ENCODE assay signal across 10 mouse cellular contexts in genomic region chr16:92544264-92544663, GRCm38 (mm10). TPM values are rescaled to one million over a fixed set of nuclear protein-coding genes. Genes with fewer than 3 reads are reported as not detected.
DNase-seq lines count a peak whose midpoint lies in the region; ATAC-seq and TF ChIP-seq lines count a peak whose summit lies in the region.
"Had no signal": no experiment of that assay in that cellular context is flagged by ENCODE, and none has a peak within 500 bp of the region (broad histone marks: within the 10 kb centered on the region; RNA-seq: fewer than 3 reads in every experiment).

No protein-coding gene starts in this region.

- WGBS in forebrain, embryonic 14.5 days: 39% methylated on average over 1 of the region's 1 CpGs
- 44% methylated on average over 1 of the region's 1 CpGs for WGBS in forebrain, embryonic 10.5 days
- 38% methylated on average over 1 of the region's 1 CpGs for WGBS in liver, postnatal 0 days (ENCODE audit: insufficient replicate concordance)

- ATAC-seq in forebrain, embryonic 14.5 days: no peak
- 0 out of 2 replicates have a peak, but pooled peaks have one; percentile 21 for ATAC-seq in liver, postnatal 0 days

- no peak overlapping the region for H3K9ac ChIP-seq in forebrain, embryonic 14.5 days (ENCODE audit: low read length)
- no peak overlapping the region for H3K9ac ChIP-seq in liver, postnatal 0 days (replicated peaks)
- H3K9ac ChIP-seq: hindbrain, embryonic 15.5 days; neural tube, embryonic 13.5 days had no signal

- no peaks in the 10 kb centered on the region for H3K9me3 ChIP-seq in forebrain, embryonic 14.5 days (replicated peaks; ENCODE audit: control insufficient read depth, low read length)
- no peaks in the 10 kb centered on the region for H3K9me3 ChIP-seq in forebrain, embryonic 10.5 days
- H3K9me3 ChIP-seq in liver, postnatal 0 days (ENCODE audit: low read length): no peaks in the 10 kb centered on the region
- H3K9me3 ChIP-seq: hindbrain, embryonic 15.5 days; neural tube, embryonic 13.5 days had no signal

- H3K27ac ChIP-seq in forebrain, embryonic 14.5 days (ENCODE audit: low read depth, low read length): no peak overlapping the region
- H3K27ac ChIP-seq in forebrain, embryonic 10.5 days: no peak overlapping the region
- no peak overlapping the region for H3K27ac ChIP-seq in liver, postnatal 0 days (ENCODE audit: low read depth)
- H3K27ac ChIP-seq: hindbrain, embryonic 15.5 days; neural tube, embryonic 13.5 days had no signal

- H3K4me3 ChIP-seq in forebrain, embryonic 14.5 days (ENCODE audit: low read depth, low read length): no peak overlapping the region
- no peak overlapping the region for H3K4me3 ChIP-seq in forebrain, embryonic 10.5 days
- no peak overlapping the region for H3K4me3 ChIP-seq in liver, postnatal 0 days (ENCODE audit: low read depth, low read length)
- H3K4me3 ChIP-seq: hindbrain, embryonic 15.5 days; neural tube, embryonic 13.5 days had no signal

- peak; percentile 20 for DNase-seq in forebrain, embryonic 14.5 days (ENCODE audit: low spot score)
- no peak for DNase-seq in forebrain, embryonic 10.5 days (ENCODE audit: extremely low spot score, low spot score)
- peak; percentile 20 for DNase-seq in liver, postnatal 0 days
- DNase-seq in liver: no peak
- DNase-seq in brain, embryonic 14.5 days (ENCODE audit: low read depth): peak; percentile 18
- peak; percentile 28 to 55 for DNase-seq in kidney, postnatal 4 days
- DNase-seq in thymus, postnatal 25 days: peak; percentile 15
- DNase-seq in gastrocnemius, postnatal 4 days (ENCODE audit: low spot score in 2 of 2): no peak

- TF ChIP-seq CTCF in liver, postnatal 0 days (IDR thresholded peaks at IDR 0.05; ENCODE audit: low read depth): peak; percentile 70
- TF ChIP-seq CTCF in brain, embryonic 14.5 days (IDR thresholded peaks at IDR 0.05; ENCODE audit: borderline replicate concordance, extremely low read depth, insufficient read depth, insufficient read length): peak; percentile 65

- H3K27me3 ChIP-seq in forebrain, embryonic 14.5 days (replicated peaks; ENCODE audit: control insufficient read depth, insufficient read depth, low read length): no peaks in the 10 kb centered on the region; the same call in 1 of the 2 replicates
- H3K27me3 ChIP-seq in forebrain, embryonic 10.5 days (ENCODE audit: poor library complexity, severe bottlenecking): no peaks in the 10 kb centered on the region
- no peaks in the 10 kb centered on the region for H3K27me3 ChIP-seq in liver, postnatal 0 days (ENCODE audit: insufficient read depth, low read length)
- H3K27me3 ChIP-seq: hindbrain, embryonic 15.5 days; neural tube, embryonic 13.5 days had no signal

- no peak for TF ChIP-seq POLR2A in brain, embryonic 14.5 days (IDR thresholded peaks at IDR 0.05; ENCODE audit: borderline replicate concordance, extremely low read depth, insufficient read depth, insufficient read length, poor library complexity, severe bottlenecking)

- H3K4me1 ChIP-seq in forebrain, embryonic 14.5 days (ENCODE audit: control insufficient read depth, insufficient read depth, low read length): no peaks in the 10 kb centered on the region
- no peaks in the 10 kb centered on the region for H3K4me1 ChIP-seq in forebrain, embryonic 10.5 days
- H3K4me1 ChIP-seq in liver, postnatal 0 days (ENCODE audit: insufficient read depth): no peaks in the 10 kb centered on the region
- H3K4me1 ChIP-seq: hindbrain, embryonic 15.5 days; neural tube, embryonic 13.5 days had no signal

- no peak for TF ChIP-seq EP300 in liver, postnatal 0 days (IDR thresholded peaks at IDR 0.05; ENCODE audit: low read depth)

- H3K36me3 ChIP-seq in forebrain, embryonic 14.5 days (ENCODE audit: control insufficient read depth, insufficient read depth, low read length): no peaks in the 10 kb centered on the region
- no peaks in the 10 kb centered on the region for H3K36me3 ChIP-seq in forebrain, embryonic 10.5 days (replicated peaks)
- H3K36me3 ChIP-seq in liver, postnatal 0 days (replicated peaks; ENCODE audit: insufficient read depth, low read length): no peaks in the 10 kb centered on the region
- H3K36me3 ChIP-seq: hindbrain, embryonic 15.5 days; neural tube, embryonic 13.5 days had no signal

- H3K4me2 ChIP-seq in forebrain, embryonic 14.5 days (ENCODE audit: low read length): no peak overlapping the region
- H3K4me2 ChIP-seq in liver, postnatal 0 days (ENCODE audit: low read depth, low read length): no peak overlapping the region
- H3K4me2 ChIP-seq: hindbrain, embryonic 15.5 days; neural tube, embryonic 13.5 days had no signal

RNA-seq across cellular contexts. Expression of gene Clic6, which starts 58.7 kb away (rescaled TPM):
- 3.0 and 4.6 TPM in 2 replicates for polyA plus RNA-seq in forebrain, embryonic 14.5 days (2014; fragmentation: Nextera tagmentation; extraction: Ambion mirVana)
- polyA plus RNA-seq in forebrain, embryonic 10.5 days (2016; fragmentation: Nextera tagmentation; extraction: Ambion mirVana): 4.8 and 5.2 TPM in 2 replicates
- 0.31 and 0.32 TPM in 2 replicates for polyA plus RNA-seq in liver, postnatal 0 days (2015; fragmentation: Nextera tagmentation; extraction: Ambion mirVana)
- 6.1 and 14.3 TPM in 2 replicates for polyA plus RNA-seq in brain, embryonic 14.5 days (2012; rRNA removed)
- total RNA-seq in gastrocnemius, postnatal 4 days (2021): under 1 TPM; 0.20 to 0.23 TPM

Comparison
In these comparisons a context has a peak if more than half of its experiments do, and no peak if none do; other contexts are left out.
1. DNase-seq: peak in forebrain, embryonic 14.5 days (single experiment), liver, postnatal 0 days (single experiment), brain, embryonic 14.5 days (single experiment), kidney, postnatal 4 days (2 of 2) and thymus, postnatal 25 days (single experiment); none in forebrain, embryonic 10.5 days (single experiment), liver (single experiment) and gastrocnemius, postnatal 4 days (0 of 2).